Mouse (Mus musculus): ENCODE data around the gene Faf2.
A peak's percentile ranks its signal among the peaks of the same experiment; 100 is the strongest.
"Not testable (repeated sequence)": the region's sequence is repeated elsewhere in the genome, so short reads cannot be mapped to it uniquely, and the experiment has no call there.

Faf2 gene

DNA sequence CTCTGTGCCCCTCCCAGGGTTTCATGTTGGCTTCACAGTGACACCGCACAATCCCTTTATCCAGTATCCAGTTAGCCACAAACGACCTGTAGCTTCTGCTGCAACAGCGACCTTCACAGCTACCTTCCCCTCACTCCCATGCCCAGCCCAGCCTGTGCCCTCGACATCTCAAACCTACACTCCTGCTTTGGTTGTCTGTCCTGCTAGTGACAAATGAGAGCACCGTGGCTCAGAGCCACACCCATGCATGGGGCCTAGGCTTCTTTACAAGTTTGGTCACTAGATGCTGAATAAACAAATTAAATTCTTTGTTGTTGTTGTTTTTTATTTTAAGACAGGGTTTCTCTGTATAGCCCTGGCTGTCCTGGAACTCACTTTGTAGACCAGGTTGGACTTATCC is 14.4 kb upstream of the Faf2 start:
- no peak for DNase-seq

DNA sequence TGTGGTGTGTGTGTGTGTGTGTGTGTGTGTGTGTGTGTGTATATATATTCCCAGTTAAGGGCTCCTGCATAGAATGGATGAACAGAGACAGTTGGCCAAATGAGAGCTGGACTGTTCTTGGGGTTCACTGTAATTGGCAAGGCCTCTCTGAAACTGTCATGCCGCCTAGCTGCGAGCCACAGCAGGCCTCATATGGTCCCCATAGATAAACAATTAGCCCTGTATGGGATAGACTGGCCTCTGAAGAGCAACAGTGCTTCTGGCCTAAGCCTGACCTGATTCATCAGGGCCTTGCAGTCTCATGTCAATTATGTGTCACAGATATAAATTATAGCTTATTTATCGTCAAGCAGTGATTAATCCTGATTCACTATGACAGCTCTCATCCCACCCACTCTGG is 13.6 kb upstream of the Faf2 start:
- no peak for DNase-seq

- DNase-seq = peak; percentile 56 to 74
These were observed 12.9 kb upstream of the Faf2 start for GRCm38 (mm10) chr13:54608666-54609065.

DNA sequence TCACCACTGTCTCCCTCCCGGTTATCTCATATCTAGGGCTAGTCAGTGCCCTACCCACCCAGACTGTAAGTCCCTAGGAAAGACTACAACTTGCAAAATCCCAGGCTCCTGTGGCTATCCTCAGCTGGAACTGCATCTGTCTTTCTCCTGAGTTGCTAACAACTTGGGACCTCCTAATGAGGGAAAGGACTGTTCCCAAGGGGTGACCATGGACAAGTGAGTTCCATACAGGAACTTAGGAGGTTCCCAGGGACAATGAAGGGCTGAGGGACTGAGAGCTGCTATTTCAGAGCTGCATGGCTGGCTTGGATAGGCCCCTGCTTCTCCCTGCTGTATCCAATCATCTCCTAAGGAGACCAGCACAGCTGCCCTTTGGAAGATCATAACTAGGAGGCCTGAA is 12.3 kb upstream of the Faf2 start:
- DNase-seq = no peak

- peak in 1 of 2 experiments; percentile 44 for DNase-seq
These were observed 11.0 kb upstream of the Faf2 start for GRCm38 (mm10) chr13:54610613-54610971.

DNA sequence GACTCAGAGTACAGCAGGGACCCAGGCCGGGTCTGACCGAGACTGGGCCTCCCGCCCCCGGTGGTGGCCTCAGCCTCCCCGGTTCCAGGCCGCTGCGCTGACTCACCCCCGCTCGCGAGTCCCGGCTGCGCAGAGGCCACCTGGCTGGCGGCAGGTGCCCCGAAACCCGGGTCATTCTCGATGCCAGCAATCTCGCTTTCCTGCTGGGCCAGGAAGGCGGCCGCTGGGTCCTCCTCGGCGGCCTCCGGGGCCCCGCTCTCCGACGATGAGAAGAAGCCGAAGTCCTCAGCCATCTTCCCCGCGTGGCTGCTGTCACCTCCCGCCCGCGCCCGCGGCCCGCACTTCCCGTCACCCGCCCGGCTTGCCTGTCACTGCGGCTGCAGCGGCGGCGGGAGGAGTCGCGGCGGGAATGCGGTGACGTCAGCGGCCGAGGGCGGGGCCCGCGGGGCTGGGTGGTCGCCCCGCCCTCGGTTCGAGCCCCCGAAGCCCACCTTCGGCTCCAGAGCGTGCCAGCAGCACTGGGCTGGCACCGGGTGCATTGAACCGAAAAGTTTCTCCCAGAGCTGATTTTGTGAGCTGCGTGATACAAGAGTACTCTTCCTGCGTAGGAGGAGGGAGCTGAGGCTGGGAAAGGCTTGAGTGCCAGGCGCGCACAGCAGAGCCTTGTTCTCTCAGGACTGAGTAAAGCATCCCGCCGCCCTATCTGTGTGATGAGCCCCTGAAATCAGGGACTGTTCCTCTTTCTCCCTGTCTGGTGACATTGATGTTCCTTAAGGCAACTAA is 10.4 kb upstream of the Faf2 start, which contains the start of gene Cltb:
Gene Cltb, minus strand, starts transcription at position 373 of the 783 bp plus-strand sequence.
- DNase-seq = peak; percentile 98 to 99

GRCm38 (mm10) chr13:54613141-54613540 is 8.4 kb upstream of the Faf2 start:
- DNase-seq = not testable (repeated sequence)

GRCm38 (mm10) chr13:54616307-54616706 is 5.3 kb upstream of the Faf2 start:
- DNase-seq = no peak

- DNase-seq = no peak
These were observed 4.6 kb upstream of the Faf2 start for GRCm38 (mm10) chr13:54616998-54617397.

DNA sequence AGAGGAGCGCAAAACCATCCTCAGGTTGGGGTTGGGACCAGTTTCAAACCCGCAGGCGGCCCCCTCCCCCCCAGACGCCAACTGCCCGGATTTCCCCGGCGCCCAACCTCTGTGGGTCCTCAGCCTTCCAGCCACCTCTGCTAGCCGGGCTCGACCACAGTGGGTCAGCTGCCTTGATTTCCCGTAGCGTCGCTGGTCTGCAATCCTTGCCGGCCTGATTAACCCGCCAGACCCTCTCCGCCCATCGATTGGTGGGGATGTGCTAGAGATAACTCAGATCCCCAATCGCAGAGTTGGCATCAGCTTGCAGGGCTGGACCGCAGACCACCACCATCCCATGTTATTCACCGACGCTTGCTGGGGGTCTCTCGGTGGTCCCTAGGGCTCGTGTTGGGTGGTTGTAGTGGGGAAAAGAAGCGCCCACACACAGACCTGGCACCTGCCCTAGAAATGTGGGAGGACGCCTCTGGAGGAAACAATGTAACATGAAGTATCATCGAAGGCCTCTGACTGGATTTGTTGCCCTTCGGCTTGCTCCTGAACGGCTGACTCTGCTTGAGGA is 457 bp downstream of the Faf2 start:
- no peak for DNase-seq

- no peak for DNase-seq
These were observed 7.5 kb downstream of the Faf2 start for GRCm38 (mm10) chr13:54629128-54629527.

DNA sequence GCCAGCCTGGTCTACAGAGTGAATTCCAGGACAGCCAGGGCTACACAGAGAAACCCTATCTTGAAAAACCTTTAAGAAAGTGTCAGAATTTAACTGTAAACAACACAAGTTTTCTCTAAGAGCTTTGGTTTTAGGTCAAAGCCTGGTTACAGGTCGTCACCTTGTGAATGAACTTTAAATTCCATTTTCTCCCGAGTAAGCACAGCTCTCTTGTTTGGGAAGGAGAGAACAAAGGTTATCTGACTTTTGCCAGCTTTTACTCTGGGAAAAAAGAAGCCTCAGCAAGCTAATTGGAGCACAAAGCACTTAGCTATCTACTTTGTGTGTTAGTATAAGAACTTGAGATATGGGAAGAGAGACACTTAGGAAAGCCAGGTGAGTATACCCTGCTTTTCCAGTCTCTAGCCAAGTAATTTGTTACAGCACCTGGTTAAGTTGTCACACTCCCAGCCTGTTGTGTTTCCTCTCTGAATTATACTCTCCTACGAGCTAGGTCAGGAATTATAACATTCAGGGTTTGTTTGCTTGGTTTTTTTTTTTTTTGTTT is 11.2 kb downstream of the Faf2 start:
- no peak for DNase-seq

- DNase-seq = no peak
These were observed 13.4 kb downstream of the Faf2 start for GRCm38 (mm10) chr13:54635011-54635410.

GRCm38 (mm10) chr13:54650461-54650860 is 28.9 kb downstream of the Faf2 start:
- DNase-seq = no peak

DNA sequence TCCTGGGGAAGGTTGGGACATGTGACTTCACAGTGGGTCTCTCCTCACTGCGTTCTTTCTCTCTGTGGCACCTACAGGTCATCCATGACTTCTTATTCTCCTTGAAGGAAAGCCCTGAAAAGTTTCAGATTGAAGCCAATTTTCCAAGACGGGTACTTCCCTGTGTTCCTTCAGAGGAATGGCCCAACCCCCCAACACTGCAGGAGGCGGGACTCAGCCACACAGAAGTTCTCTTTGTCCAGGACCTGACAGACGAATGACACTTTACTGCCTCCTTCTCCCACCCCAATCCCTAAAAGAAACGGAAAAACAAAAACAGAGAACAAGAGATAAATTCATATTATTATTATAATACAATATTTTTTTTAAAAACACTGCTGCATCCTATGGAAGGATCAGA is 39.3 kb downstream of the Faf2 start:
- no peak for DNase-seq

DNA sequence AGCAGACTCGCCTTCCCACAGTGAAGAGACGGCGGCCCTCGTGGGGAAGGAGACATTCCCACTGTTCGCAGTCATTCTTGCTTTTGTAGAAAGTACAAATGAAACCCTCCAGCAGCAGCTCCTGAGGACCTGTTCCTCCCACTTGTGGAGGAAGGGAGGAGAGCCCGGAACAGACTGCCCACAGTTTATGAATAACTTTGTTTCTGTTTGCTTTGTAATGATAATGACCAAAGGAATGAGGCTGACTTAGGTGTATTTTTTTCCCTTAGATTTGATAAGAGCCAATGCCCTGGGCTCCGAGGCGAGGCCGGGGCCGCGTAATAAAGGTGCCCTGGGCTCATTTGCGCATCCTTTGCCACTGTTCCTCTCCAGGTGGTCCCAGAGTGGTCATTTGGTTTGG is 39.8 kb downstream of the Faf2 start:
- DNase-seq = no peak

DNA sequence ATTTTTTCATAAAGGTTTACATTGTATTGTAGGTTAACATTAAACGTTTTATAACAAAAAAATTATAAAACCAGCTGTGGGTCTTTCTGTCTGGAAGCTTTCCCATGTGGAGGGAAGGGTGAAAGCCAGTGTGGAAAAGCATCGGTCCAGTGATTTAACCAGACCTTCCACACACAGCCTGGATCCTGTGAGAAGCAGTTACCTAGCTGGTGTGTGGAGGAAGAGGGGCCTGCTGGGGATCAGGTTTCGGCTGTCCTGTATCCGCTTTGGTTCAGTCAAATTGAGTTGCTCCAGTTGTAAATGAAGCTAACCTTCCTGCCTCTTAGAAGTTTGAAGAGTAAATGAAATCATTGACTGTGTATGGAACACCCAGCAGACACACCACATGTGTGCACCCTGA is 42.4 kb downstream of the Faf2 start:
- no peak for DNase-seq

GRCm38 (mm10) chr13:54664509-54664908 is 42.9 kb downstream of the Faf2 start:
- DNase-seq = no peak

DNA sequence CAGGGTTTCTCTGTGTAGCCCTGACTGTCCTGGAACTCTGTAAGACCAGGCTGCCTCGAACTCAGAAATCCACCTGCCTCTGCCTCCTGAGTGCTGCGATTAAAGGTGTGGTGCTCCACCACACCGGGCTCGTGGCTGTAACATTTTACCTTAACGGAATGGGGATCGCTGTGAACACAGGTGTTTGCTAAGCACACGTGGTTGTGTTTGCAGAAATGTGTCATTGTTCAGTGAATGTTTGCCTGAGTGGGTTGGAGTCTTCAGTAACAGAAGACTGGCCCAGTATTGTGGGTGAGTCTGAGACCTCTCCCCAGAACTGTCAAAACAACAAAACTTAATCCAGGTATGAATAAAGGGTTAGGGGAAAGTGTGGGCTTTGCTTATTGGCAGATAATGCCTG is 43.5 kb downstream of the Faf2 start:
- no peak for DNase-seq

DNA sequence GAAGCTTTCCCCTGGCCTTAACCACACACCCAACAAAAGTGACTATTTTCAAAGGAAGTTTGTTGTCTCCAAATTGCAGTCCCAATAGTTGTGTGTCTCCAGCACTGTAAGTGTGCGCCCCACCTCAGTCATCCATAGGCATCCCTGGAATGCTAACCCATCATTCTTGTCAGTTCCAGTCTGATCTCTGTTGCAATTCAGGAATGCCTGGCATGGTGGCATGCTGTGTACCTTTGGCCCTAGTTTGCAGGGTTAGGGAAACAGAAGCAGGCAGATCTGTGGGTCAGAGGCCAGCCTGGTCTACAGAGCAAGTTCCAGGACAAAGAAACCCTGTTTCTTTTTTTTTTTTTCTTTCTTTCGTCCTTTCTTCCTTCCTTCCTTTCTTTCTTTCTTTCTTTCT is 48.9 kb downstream of the Faf2 start:
- DNase-seq = no peak

- DNase-seq = no peak
These were observed 54.5 kb downstream of the Faf2 start for GRCm38 (mm10) chr13:54675895-54676590.

DNA sequence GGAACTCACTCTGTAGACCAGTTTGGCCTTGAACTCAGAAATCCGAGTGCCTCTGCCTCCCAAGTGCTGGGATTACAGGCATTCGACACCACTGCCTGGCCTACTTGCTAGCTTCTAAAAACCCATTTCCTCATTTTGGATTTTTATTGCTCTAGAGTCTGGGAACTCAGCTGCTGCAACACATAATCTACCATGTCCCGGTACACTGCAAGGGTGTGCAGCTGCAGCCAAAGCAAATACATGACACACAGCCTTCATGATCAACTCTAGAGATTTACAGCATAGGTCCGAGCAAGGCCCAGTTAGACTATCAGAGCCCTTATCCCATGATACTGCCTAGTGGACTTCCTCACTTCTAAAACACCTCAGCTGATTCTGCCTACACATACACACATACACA is 56.7 kb downstream of the Faf2 start:
- DNase-seq = no peak

- no peak for DNase-seq
These were observed 58.7 kb downstream of the Faf2 start for GRCm38 (mm10) chr13:54680184-54680853.
